Mouse (Mus musculus) liver, adult 2 months (tissue): ENCODE measurements at regions not wholly inside any gene's neighbourhood (a gene's known extent, or its start where the extent isn't known, plus 50 kb on each side); places are given as distances from the start of the nearest gene placed in this dataset.

Source experiments
- CTCF ChIP-seq: fragments of 200-500 bp; IDR thresholded peaks from 2 replicates; pipeline ENCODE4 v1.5.1; 2011; ENCODE audit warnings: low read depth, low read length, control low read depth
- POLR2A ChIP-seq: fragments of 200-500 bp; IDR thresholded peaks from 2 replicates; pipeline ENCODE4 v1.6.1; 2011; ENCODE audit warnings: low read length, control low read depth; ENCODE audit not compliant: insufficient read depth; ENCODE audit errors: extremely low read depth

DNA sequence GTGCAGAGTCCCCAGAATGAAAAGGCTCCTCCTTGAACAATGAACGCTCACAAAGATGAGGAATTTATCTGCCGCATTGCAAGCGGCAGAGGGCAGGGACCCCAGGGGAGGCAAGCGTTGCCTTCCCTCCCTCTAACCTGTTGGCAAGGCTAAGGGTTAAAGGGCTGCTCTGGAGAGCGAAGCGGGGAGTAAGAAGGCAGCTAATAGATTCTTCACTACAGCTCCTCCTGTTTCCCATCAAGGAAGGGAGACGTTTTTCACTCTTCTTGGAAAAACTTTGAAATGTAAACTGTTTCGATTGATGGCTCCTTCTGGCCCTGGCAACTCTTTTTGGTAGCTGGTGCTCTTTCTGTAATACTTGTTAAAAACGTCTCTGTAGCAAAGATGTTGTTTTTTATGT is 162.9 kb downstream of the Cetn3 start:
- no peak for TF ChIP-seq POLR2A
- no peak for TF ChIP-seq CTCF
